Mouse (Mus musculus) heart, embryonic 13.5 days (tissue): Measurements from ENCODE around the gene Erbb3. TPM values are rescaled to one million over a fixed set of nuclear protein-coding genes. Genes with fewer than 3 reads are reported as not detected.

Experiments
- ATAC-seq: fragments of 200-750 bp; cut with Nextera tagmentation; 2 replicates; pipeline ENCODE4 v1.8.0; 2017; ENCODE audit warnings: moderate TSS enrichment; ENCODE audit not compliant: insufficient number of reproducible peaks, low FRiP score, low TSS enrichment; ENCODE audit errors: extremely low read depth
- H3K27ac ChIP-seq: fragments of 300-500 bp; sonication (generic); replicated peaks from 2 replicates; pipeline ENCODE4 v1.5.1; 2015; ENCODE audit warnings: moderate library complexity, mild to moderate bottlenecking, inconsistent platforms
- H3K27me3 ChIP-seq: fragments of 300-500 bp; sonication (generic); replicated peaks from 2 replicates; pipeline ENCODE4 v1.6.1; 2015; ENCODE audit warnings: mild to moderate bottlenecking, inconsistent platforms
- H3K36me3 ChIP-seq: fragments of 300-500 bp; sonication (generic); 2 replicates; pipeline ENCODE4 v1.6.1; 2015; ENCODE audit warnings: mild to moderate bottlenecking, inconsistent platforms
- H3K4me1 ChIP-seq: fragments of 300-500 bp; sonication (generic); 2 replicates; pipeline ENCODE4 v1.6.1; 2015; ENCODE audit warnings: inconsistent platforms
- H3K4me2 ChIP-seq: fragments of 300-500 bp; sonication (generic); 2 replicates; pipeline ENCODE4 v1.6.1; 2015; ENCODE audit warnings: inconsistent platforms, mild to moderate bottlenecking, moderate library complexity
- H3K4me3 ChIP-seq: fragments of 300-500 bp; sonication (generic); 2 replicates; pipeline ENCODE4 v1.5.1; 2015; ENCODE audit warnings: moderate library complexity, mild to moderate bottlenecking, inconsistent platforms
- H3K9ac ChIP-seq: fragments of 300-500 bp; sonication (generic); 2 replicates; pipeline ENCODE4 v1.6.1; 2015; ENCODE audit warnings: inconsistent platforms, mild to moderate bottlenecking, moderate library complexity
- H3K9me3 ChIP-seq: fragments of 300-500 bp; sonication (generic); 2 replicates; pipeline ENCODE4 v1.6.1; 2016; ENCODE audit warnings: inconsistent platforms
- WGBS: fragments of 180-500 bp; shearing (Covaris S2); methylation state at CpG from one replicate; pipeline ENCODE4 v1.1.7; 2015; ENCODE audit warnings: mixed read lengths; 5-methylcytosine and 5-hydroxymethylcytosine counted together
- polyA plus RNA-seq: library from polyadenylated mRNA; unstranded; fragments of >200 nt; fragmentation: Nextera tagmentation; extraction: Ambion mirVana; gene quantifications from 2 replicates; pipeline ENCODE4 v1.2.1, GENCODE M21; 2015

The Erbb3 gene
- polyA plus RNA-seq, 1 experiment from 2014 or later, result 3.7 TPM

GRCm38 (mm10) chr10:128586546-128586945, 2.9 kb downstream of the Erbb3 start:
- Histone ChIP-seq H3K9ac (peak overlapping the region; percentile 37; the same call in 1 of the 2 replicates), H3K36me3 (peaks cover 1% of the 10 kb centered on the region; the same call in 1 of the 2 replicates), H3K27me3 (peaks cover 49% of the 10 kb centered on the region), H3K4me3 (no peak overlapping the region), H3K9me3 (no peaks in the 10 kb centered on the region), H3K27ac (no peak overlapping the region), H3K4me2 (peak overlapping the region; percentile 99; the same call in 1 of the 2 replicates), H3K4me1 (peaks cover 41% of the 10 kb centered on the region)
- ATAC-seq, result no peak
- 17% methylated on average over 1 of the region's 1 CpGs for WGBS

- H3K9me3 ChIP-seq, result no peaks in the 10 kb centered on the region
- 0 out of 2 replicates have a peak overlapping the region, but pooled peaks have one; percentile 78 for H3K9ac ChIP-seq
- H3K4me2 ChIP-seq, result peak overlapping the region; percentile 63
- no peak overlapping the region for H3K27ac ChIP-seq
- H3K4me1 ChIP-seq, result peaks cover 37% of the 10 kb centered on the region
- no peak for ATAC-seq
- H3K36me3 ChIP-seq, result peaks cover 6% of the 10 kb centered on the region; the same call in 1 of the 2 replicates
- H3K4me3 ChIP-seq, result no peak overlapping the region
- H3K27me3 ChIP-seq, result peaks cover 49% of the 10 kb centered on the region
- WGBS, result 15% methylated on average over 4 of the region's 4 CpGs
Measured at GRCm38 (mm10) chr10:128584386-128584785, 5.1 kb downstream of the Erbb3 start.

GRCm38 (mm10) chr10:128583644-128584043, 5.8 kb downstream of the Erbb3 start:
- Histone ChIP-seq H3K36me3 (peaks cover 6% of the 10 kb centered on the region; the same call in 1 of the 2 replicates), H3K9me3 (no peaks in the 10 kb centered on the region), H3K4me3 (peak overlapping the region; percentile 43), H3K27ac (peak overlapping the region; percentile 76), H3K9ac (peak overlapping the region; percentile 78), H3K4me2 (peak overlapping the region; percentile 63), H3K27me3 (peaks cover 42% of the 10 kb centered on the region), H3K4me1 (peaks cover 29% of the 10 kb centered on the region)
- WGBS, result 14% methylated on average over 7 of the region's 7 CpGs
- ATAC-seq, result peak; percentile 75

GRCm38 (mm10) chr10:128579731-128580130, 9.7 kb downstream of the Erbb3 start:
- whole genome bisulfite sequencing, result 71% methylated on average over 4 of the region's 4 CpGs
- H3K4me3 ChIP-seq, result no peak overlapping the region
- no peak overlapping the region for H3K4me2 ChIP-seq
- H3K27ac ChIP-seq, result no peak overlapping the region
- peaks cover 32% of the 10 kb centered on the region for H3K36me3 ChIP-seq
- H3K9ac ChIP-seq, result no peak overlapping the region
- peaks cover 4% of the 10 kb centered on the region; the same call in 1 of the 2 replicates for H3K27me3 ChIP-seq
- no peak for ATAC-seq
- no peaks in the 10 kb centered on the region for H3K9me3 ChIP-seq
- H3K4me1 ChIP-seq, result peaks cover 18% of the 10 kb centered on the region

- H3K4me3 ChIP-seq, result no peak overlapping the region
- H3K4me1 ChIP-seq, result peaks cover 15% of the 10 kb centered on the region
- no peak overlapping the region for H3K27ac ChIP-seq
- no peak overlapping the region for H3K9ac ChIP-seq
- H3K27me3 ChIP-seq, result peaks cover under 1% of the 10 kb centered on the region; the same call in 1 of the 2 replicates
- H3K4me2 ChIP-seq, result no peak overlapping the region
- peaks cover 33% of the 10 kb centered on the region for H3K36me3 ChIP-seq
- WGBS, result 72% methylated on average over 3 of the region's 3 CpGs
- H3K9me3 ChIP-seq, result no peaks in the 10 kb centered on the region
- no peak for ATAC-seq
Measured at GRCm38 (mm10) chr10:128579298-128579697, 10.2 kb downstream of the Erbb3 start.

GRCm38 (mm10) chr10:128578330-128578729, 11.1 kb downstream of the Erbb3 start:
- no peaks in the 10 kb centered on the region for H3K9me3 ChIP-seq
- H3K36me3 ChIP-seq, result peaks cover 37% of the 10 kb centered on the region
- no peak overlapping the region for H3K9ac ChIP-seq
- no peak for ATAC-seq
- H3K4me3 ChIP-seq, result no peak overlapping the region
- no peak overlapping the region for H3K4me2 ChIP-seq
- no peaks in the 10 kb centered on the region for H3K27me3 ChIP-seq
- peaks cover 5% of the 10 kb centered on the region for H3K4me1 ChIP-seq
- 58% methylated on average over 11 of the region's 11 CpGs for WGBS
- no peak overlapping the region for H3K27ac ChIP-seq

- H3K36me3 ChIP-seq, result peaks cover 54% of the 10 kb centered on the region
- no peaks in the 10 kb centered on the region for H3K9me3 ChIP-seq
- no peak for ATAC-seq
- no peak overlapping the region for H3K4me2 ChIP-seq
- H3K27me3 ChIP-seq, result peaks cover 5% of the 10 kb centered on the region; the same call in 1 of the 2 replicates
- no peaks in the 10 kb centered on the region for H3K4me1 ChIP-seq
- no peak overlapping the region for H3K9ac ChIP-seq
- H3K4me3 ChIP-seq, result no peak overlapping the region
- H3K27ac ChIP-seq, result no peak overlapping the region
- WGBS, result 88% methylated on average over 2 of the region's 2 CpGs
Measured at GRCm38 (mm10) chr10:128575063-128575462, 14.4 kb downstream of the Erbb3 start.

- Histone ChIP-seq H3K4me3 (peak within 1 kb of the TSS; percentile 75), H3K27me3 (no peaks in the 10 kb centered on the region), H3K4me2 (peak within 1 kb of the TSS; percentile 95), H3K4me1 (peaks cover 24% of the 10 kb centered on the region), H3K9ac (peak within 1 kb of the TSS; percentile 94), H3K27ac (peak within 1 kb of the TSS; percentile 90), H3K36me3 (peaks cover 43% of the 10 kb centered on the region), H3K9me3 (no peaks in the 10 kb centered on the region)
- WGBS, result under 1% methylated on average over 58 of the region's 58 CpGs
- ATAC-seq, result peak; percentile 97
Measured at GRCm38 (mm10) chr10:128565788-128566531, 23.5 kb downstream of the Erbb3 start, which contains the start of gene Pa2g4. Gene Pa2g4 (minus strand): TSS chr10:128565987.

- Histone ChIP-seq H3K36me3 (peaks cover 47% of the 10 kb centered on the region), H3K27me3 (no peaks in the 10 kb centered on the region), H3K9ac (peak overlapping the region; percentile 94), H3K9me3 (no peaks in the 10 kb centered on the region), H3K27ac (peak overlapping the region; percentile 90), H3K4me3 (peak overlapping the region; percentile 75), H3K4me2 (peak overlapping the region; percentile 95), H3K4me1 (peaks cover 24% of the 10 kb centered on the region)
- ATAC-seq, result no peak
- under 1% methylated on average over 46 of the region's 46 CpGs for WGBS
Measured at GRCm38 (mm10) chr10:128565206-128565787, 24.2 kb downstream of the Erbb3 start.

GRCm38 (mm10) chr10:128563544-128563943, 25.9 kb downstream of the Erbb3 start:
- Histone ChIP-seq H3K27me3 (no peaks in the 10 kb centered on the region), H3K4me3 (0 out of 2 replicates have a peak overlapping the region, but pooled peaks have one; percentile 75), H3K36me3 (peaks cover 52% of the 10 kb centered on the region), H3K9ac (peak overlapping the region; percentile 94), H3K27ac (no peak overlapping the region), H3K4me1 (peaks cover 24% of the 10 kb centered on the region), H3K9me3 (no peaks in the 10 kb centered on the region), H3K4me2 (peak overlapping the region; percentile 95)
- 91% methylated on average over 6 of the region's 6 CpGs for WGBS
- no peak for ATAC-seq

- H3K36me3 ChIP-seq, result peaks cover 50% of the 10 kb centered on the region
- H3K4me1 ChIP-seq, result no peaks in the 10 kb centered on the region
- H3K9ac ChIP-seq, result no peak overlapping the region
- WGBS, result 77% methylated on average over 6 of the region's 6 CpGs
- H3K27ac ChIP-seq, result no peak overlapping the region
- ATAC-seq, result no peak
- H3K4me2 ChIP-seq, result no peak overlapping the region
- no peaks in the 10 kb centered on the region for H3K9me3 ChIP-seq
- H3K4me3 ChIP-seq, result no peak overlapping the region
- no peaks in the 10 kb centered on the region for H3K27me3 ChIP-seq
Measured at GRCm38 (mm10) chr10:128556963-128557362, 32.5 kb downstream of the Erbb3 start.
